Mouse (Mus musculus): ENCODE results near the gene Gm10192. TPM values are rescaled to one million over a fixed set of nuclear protein-coding genes. Genes with fewer than 3 reads are reported as not detected.
"Not testable (repeated sequence)": the region's sequence is repeated elsewhere in the genome, so short reads cannot be mapped to it uniquely, and the experiment has no call there.

Gm10192 gene
- not detected in 2 replicates for polyA plus RNA-seq (2014; fragmentation: Nextera tagmentation; extraction: Ambion mirVana)

GRCm38 (mm10) chr4:97183066-97183465, at the start of gene Gm10192:
Gene Gm10192 (minus strand): TSS chr4:97183166.
- not testable (repeated sequence) for DNase-seq (ENCODE audit: low spot score); H3K4me3 ChIP-seq (ENCODE audit: low read depth, low read length); H3K27me3 ChIP-seq (ENCODE audit: control insufficient read depth, insufficient read depth, low read length); H3K27ac ChIP-seq (ENCODE audit: low read depth, low read length); H3K36me3 ChIP-seq (ENCODE audit: control insufficient read depth, insufficient read depth, low read length); H3K9ac ChIP-seq (ENCODE audit: low read length); H3K4me1 ChIP-seq (ENCODE audit: control insufficient read depth, insufficient read depth, low read length); ATAC-seq (ENCODE audit: insufficient read depth, low FRiP score, low TSS enrichment); H3K9me3 ChIP-seq (ENCODE audit: control insufficient read depth, low read length); H3K4me2 ChIP-seq (ENCODE audit: low read depth)

DNA sequence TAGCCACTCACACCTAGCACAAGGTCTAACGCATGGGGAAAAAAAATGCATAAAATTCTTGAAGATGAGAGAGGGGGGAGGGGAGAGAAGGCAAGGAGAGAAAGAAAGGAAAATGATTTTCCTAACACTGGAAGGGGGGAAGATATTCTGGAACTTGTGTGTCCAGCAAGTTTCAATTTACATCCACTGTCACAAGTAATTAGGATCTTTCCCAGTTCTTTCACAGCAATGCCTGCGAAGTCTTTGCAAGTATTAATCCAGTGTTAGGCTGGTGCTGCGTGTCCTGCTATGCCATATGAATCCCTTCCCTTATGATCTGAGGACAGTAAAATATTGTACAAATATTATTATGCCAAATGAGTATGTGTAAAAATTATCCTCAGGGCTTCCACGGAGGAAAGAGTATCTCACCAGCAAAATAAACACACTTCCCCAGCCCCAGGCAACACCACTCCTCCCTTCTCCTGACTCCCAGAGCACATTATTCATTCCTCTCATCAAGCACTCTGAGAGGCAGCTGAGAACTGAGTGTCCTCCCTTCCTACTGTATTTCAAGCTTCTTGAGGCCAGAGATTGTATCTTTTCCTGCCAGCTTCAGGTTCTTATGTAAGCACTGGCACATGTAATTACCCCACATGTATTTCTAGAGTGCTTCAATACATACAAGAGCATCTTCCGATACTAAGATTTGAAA, 47.6 kb upstream of the Gm10192 start:
- Histone ChIP-seq H3K4me3 (ENCODE audit: low read depth, low read length) (no peak overlapping the region), H3K9me3 (ENCODE audit: control insufficient read depth, low read length) (no peaks in the 10 kb centered on the region), H3K9ac (ENCODE audit: low read length) (no peak overlapping the region), H3K27me3 (ENCODE audit: control insufficient read depth, insufficient read depth, low read length) (no peaks in the 10 kb centered on the region), H3K4me2 (ENCODE audit: low read depth) (no peak overlapping the region), H3K27ac (ENCODE audit: low read depth, low read length) (no peak overlapping the region), H3K36me3 (ENCODE audit: control insufficient read depth, insufficient read depth, low read length) (no peaks in the 10 kb centered on the region), H3K4me1 (ENCODE audit: control insufficient read depth, insufficient read depth, low read length) (no peaks in the 10 kb centered on the region)
- ATAC-seq (ENCODE audit: insufficient read depth, low FRiP score, low TSS enrichment) (no peak), DNase-seq (ENCODE audit: low spot score) (peak; percentile 18)
- WGBS = 62% methylated on average over 5 of the region's 5 CpGs

DNA sequence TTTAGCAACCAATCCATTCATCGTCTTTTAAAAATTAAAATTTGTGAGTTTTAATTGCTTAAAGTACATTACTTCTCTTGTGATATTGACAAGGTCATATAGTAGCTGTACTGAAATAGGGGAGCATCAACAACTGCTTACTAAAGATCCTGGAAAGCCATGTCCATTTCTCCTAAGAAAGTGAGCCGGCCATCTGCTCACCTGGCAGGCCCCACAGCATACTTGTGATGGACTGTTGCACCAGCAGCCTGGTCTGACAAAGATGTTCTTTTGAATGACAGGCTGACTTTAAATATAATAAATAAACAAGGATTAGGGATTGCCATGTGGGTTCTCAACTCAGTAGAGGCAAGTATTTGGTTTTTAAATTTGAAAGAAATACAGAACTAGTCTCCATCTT, 36.7 kb upstream of the Gm10192 start:
- Histone ChIP-seq H3K4me2 (ENCODE audit: low read depth) (no peak overlapping the region), H3K9ac (ENCODE audit: low read length) (no peak overlapping the region), H3K9me3 (ENCODE audit: control insufficient read depth, low read length) (no peaks in the 10 kb centered on the region), H3K27ac (ENCODE audit: low read depth, low read length) (no peak overlapping the region), H3K4me1 (ENCODE audit: control insufficient read depth, insufficient read depth, low read length) (no peaks in the 10 kb centered on the region), H3K27me3 (ENCODE audit: control insufficient read depth, insufficient read depth, low read length) (no peaks in the 10 kb centered on the region), H3K36me3 (ENCODE audit: control insufficient read depth, insufficient read depth, low read length) (no peaks in the 10 kb centered on the region), H3K4me3 (ENCODE audit: low read depth, low read length) (no peak overlapping the region)
- ATAC-seq (ENCODE audit: insufficient read depth, low FRiP score, low TSS enrichment) = no peak
- 90% methylated on average over 2 of the region's 2 CpGs for WGBS
- DNase-seq (ENCODE audit: low spot score) = no peak

- H3K27me3 ChIP-seq (ENCODE audit: control insufficient read depth, insufficient read depth, low read length) = no peaks in the 10 kb centered on the region
- H3K4me3 ChIP-seq (ENCODE audit: low read depth, low read length) = no peak overlapping the region
- 79% methylated on average over 1 of the region's 1 CpGs for WGBS
- no peak overlapping the region for H3K4me2 ChIP-seq (ENCODE audit: low read depth)
- H3K9ac ChIP-seq (ENCODE audit: low read length) = no peak overlapping the region
- ATAC-seq (ENCODE audit: insufficient read depth, low FRiP score, low TSS enrichment) = no peak
- H3K36me3 ChIP-seq (ENCODE audit: control insufficient read depth, insufficient read depth, low read length) = no peaks in the 10 kb centered on the region
- H3K9me3 ChIP-seq (ENCODE audit: control insufficient read depth, low read length) = no peaks in the 10 kb centered on the region
- DNase-seq (ENCODE audit: low spot score) = no peak
- H3K27ac ChIP-seq (ENCODE audit: low read depth, low read length) = no peak overlapping the region
- no peaks in the 10 kb centered on the region for H3K4me1 ChIP-seq (ENCODE audit: control insufficient read depth, insufficient read depth, low read length)
These were observed 34.9 kb upstream of the Gm10192 start for GRCm38 (mm10) chr4:97217906-97218305.

DNA sequence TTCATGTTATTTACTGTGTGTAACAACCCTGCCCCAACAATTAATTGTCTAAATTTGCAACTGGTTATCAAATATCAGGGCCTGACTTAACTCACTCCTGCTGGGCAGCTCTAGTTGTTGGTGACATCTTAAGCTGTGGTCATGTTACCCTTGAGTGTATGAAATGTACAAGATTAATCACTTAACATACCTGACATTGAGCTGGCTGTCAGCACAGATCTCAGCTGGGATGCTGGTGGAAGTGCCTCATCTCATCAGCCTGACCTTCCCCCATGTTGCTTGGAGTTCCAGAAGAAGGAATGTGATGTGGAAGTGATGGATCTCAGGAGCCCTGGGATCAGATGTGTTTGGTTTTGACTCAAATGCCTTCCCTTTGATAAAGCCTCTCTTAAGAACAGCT, 29.5 kb upstream of the Gm10192 start:
- no peaks in the 10 kb centered on the region for H3K36me3 ChIP-seq (ENCODE audit: control insufficient read depth, insufficient read depth, low read length)
- H3K9me3 ChIP-seq (ENCODE audit: control insufficient read depth, low read length) = no peaks in the 10 kb centered on the region
- DNase-seq (ENCODE audit: low spot score) = no peak
- no peak overlapping the region for H3K4me2 ChIP-seq (ENCODE audit: low read depth)
- H3K4me1 ChIP-seq (ENCODE audit: control insufficient read depth, insufficient read depth, low read length) = no peaks in the 10 kb centered on the region
- no peaks in the 10 kb centered on the region for H3K27me3 ChIP-seq (ENCODE audit: control insufficient read depth, insufficient read depth, low read length)
- H3K9ac ChIP-seq (ENCODE audit: low read length) = no peak overlapping the region
- H3K27ac ChIP-seq (ENCODE audit: low read depth, low read length) = no peak overlapping the region
- H3K4me3 ChIP-seq (ENCODE audit: low read depth, low read length) = no peak overlapping the region
- ATAC-seq (ENCODE audit: insufficient read depth, low FRiP score, low TSS enrichment) = no peak

- not testable (repeated sequence) for ATAC-seq (ENCODE audit: insufficient read depth, low FRiP score, low TSS enrichment); DNase-seq (ENCODE audit: low spot score); H3K4me3 ChIP-seq (ENCODE audit: low read depth, low read length); H3K27ac ChIP-seq (ENCODE audit: low read depth, low read length); H3K9ac ChIP-seq (ENCODE audit: low read length); H3K9me3 ChIP-seq (ENCODE audit: control insufficient read depth, low read length); H3K27me3 ChIP-seq (ENCODE audit: control insufficient read depth, insufficient read depth, low read length); H3K36me3 ChIP-seq (ENCODE audit: control insufficient read depth, insufficient read depth, low read length); H3K4me1 ChIP-seq (ENCODE audit: control insufficient read depth, insufficient read depth, low read length); H3K4me2 ChIP-seq (ENCODE audit: low read depth)
- 66% methylated on average over 2 of the region's 2 CpGs for WGBS
These were observed 20.0 kb upstream of the Gm10192 start for GRCm38 (mm10) chr4:97202986-97203385.

- Histone ChIP-seq H3K4me3 (ENCODE audit: low read depth, low read length) (no peak overlapping the region), H3K36me3 (ENCODE audit: control insufficient read depth, insufficient read depth, low read length) (no peaks in the 10 kb centered on the region), H3K27me3 (ENCODE audit: control insufficient read depth, insufficient read depth, low read length) (no peaks in the 10 kb centered on the region), H3K9me3 (ENCODE audit: control insufficient read depth, low read length) (no peaks in the 10 kb centered on the region), H3K4me1 (ENCODE audit: control insufficient read depth, insufficient read depth, low read length) (no peaks in the 10 kb centered on the region), H3K9ac (ENCODE audit: low read length) (no peak overlapping the region), H3K27ac (ENCODE audit: low read depth, low read length) (no peak overlapping the region), H3K4me2 (ENCODE audit: low read depth) (no peak overlapping the region)
- 26% methylated on average over 4 of the region's 4 CpGs for WGBS
- DNase-seq (ENCODE audit: low spot score) (peak; percentile 29), ATAC-seq (ENCODE audit: insufficient read depth, low FRiP score, low TSS enrichment) (peak; percentile 56)
These were observed 10.2 kb upstream of the Gm10192 start for GRCm38 (mm10) chr4:97193176-97193575.

GRCm38 (mm10) chr4:97192601-97193000, 9.6 kb upstream of the Gm10192 start:
- Histone ChIP-seq H3K4me3 (ENCODE audit: low read depth, low read length) (no peak overlapping the region), H3K27ac (ENCODE audit: low read depth, low read length) (no peak overlapping the region), H3K4me1 (ENCODE audit: control insufficient read depth, insufficient read depth, low read length) (no peaks in the 10 kb centered on the region), H3K9me3 (ENCODE audit: control insufficient read depth, low read length) (no peaks in the 10 kb centered on the region), H3K4me2 (ENCODE audit: low read depth) (no peak overlapping the region), H3K9ac (ENCODE audit: low read length) (no peak overlapping the region), H3K27me3 (ENCODE audit: control insufficient read depth, insufficient read depth, low read length) (no peaks in the 10 kb centered on the region), H3K36me3 (ENCODE audit: control insufficient read depth, insufficient read depth, low read length) (no peaks in the 10 kb centered on the region)
- 72% methylated on average over 2 of the region's 2 CpGs for WGBS
- ATAC-seq (ENCODE audit: insufficient read depth, low FRiP score, low TSS enrichment) (no peak), DNase-seq (ENCODE audit: low spot score) (no peak)

DNA sequence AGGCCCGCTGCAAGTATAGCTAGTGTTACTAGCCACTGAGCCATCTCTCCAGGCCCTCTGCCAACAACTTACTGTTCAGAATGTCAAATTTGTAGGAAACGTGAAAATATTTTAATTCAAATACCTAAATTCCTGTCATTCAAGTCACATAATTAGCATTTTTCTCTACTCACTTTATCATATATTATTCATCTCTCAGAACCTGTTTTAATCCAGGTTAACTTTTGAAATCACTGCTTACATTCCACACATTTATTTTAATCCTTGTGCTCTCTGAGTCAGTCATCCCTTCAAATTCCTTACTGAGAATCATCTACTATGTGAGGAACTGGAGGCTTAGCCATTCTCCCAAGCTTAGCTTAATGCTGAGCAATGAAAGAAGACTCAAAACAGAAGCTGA, 2.6 kb downstream of the Gm10192 start:
- no peak overlapping the region for H3K4me2 ChIP-seq (ENCODE audit: low read depth)
- no peaks in the 10 kb centered on the region for H3K27me3 ChIP-seq (ENCODE audit: control insufficient read depth, insufficient read depth, low read length)
- H3K36me3 ChIP-seq (ENCODE audit: control insufficient read depth, insufficient read depth, low read length) = no peaks in the 10 kb centered on the region
- H3K4me1 ChIP-seq (ENCODE audit: control insufficient read depth, insufficient read depth, low read length) = no peaks in the 10 kb centered on the region
- no peaks in the 10 kb centered on the region for H3K9me3 ChIP-seq (ENCODE audit: control insufficient read depth, low read length)
- ATAC-seq (ENCODE audit: insufficient read depth, low FRiP score, low TSS enrichment) (no peak), DNase-seq (ENCODE audit: low spot score) (no peak)
- no peak overlapping the region for H3K27ac ChIP-seq (ENCODE audit: low read depth, low read length)
- H3K9ac ChIP-seq (ENCODE audit: low read length) = no peak overlapping the region
- WGBS = 84% methylated on average over 2 of the region's 2 CpGs
- no peak overlapping the region for H3K4me3 ChIP-seq (ENCODE audit: low read depth, low read length)
